Mouse (Mus musculus) adrenal gland, postnatal 0 days (tissue): ENCODE measurements around the gene Entpd5. TPM values are rescaled to one million over a fixed set of nuclear protein-coding genes. Genes with fewer than 3 reads are reported as not detected.

Experiments used
- polyA plus RNA-seq: library from polyadenylated mRNA; unstranded; fragments of >200 nt; fragmentation: Nextera tagmentation; extraction: Ambion mirVana; gene quantifications from 2 replicates; pipeline ENCODE4 v1.2.1, GENCODE M21; 2015

The Entpd5 gene
- 15.6 and 34.5 TPM in 2 replicates for polyA plus RNA-seq

DNA sequence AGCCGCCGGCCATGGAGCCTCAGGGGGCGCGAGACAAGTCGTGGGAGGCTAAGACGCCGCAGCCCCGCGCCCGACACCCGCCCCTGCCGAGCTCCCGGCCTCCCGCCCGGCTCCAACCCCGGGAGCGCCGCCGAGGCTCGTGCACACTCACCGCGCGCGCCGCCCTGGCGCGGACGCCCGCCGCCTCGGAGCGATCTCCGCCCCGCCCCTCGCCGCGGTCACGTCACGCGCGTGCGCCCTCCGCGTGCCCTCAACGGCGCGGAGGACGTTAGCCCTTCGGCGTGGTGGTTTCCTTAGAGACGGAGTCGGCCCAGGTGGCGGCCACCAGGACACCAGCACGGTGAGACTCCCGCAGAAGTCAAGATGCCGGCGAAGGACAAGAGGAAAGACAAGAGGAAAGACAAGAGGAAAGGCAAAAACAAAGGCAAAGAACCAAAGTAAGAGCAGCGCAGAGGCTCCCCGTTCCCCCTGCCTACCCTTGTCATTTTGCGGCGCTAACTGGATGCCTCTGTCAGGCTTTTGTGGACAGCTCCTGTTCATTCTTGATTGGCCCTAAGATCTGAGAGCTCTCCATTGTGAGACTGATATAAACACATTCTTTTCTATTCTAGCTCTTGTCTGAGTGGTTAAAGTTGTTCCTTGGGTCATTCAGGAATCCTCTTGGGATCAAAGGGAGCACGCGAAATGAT is at the start of gene Entpd5, which contains the start of gene Bbof1:
Entpd5 (minus strand) TSS at position 211 of the 689 bp plus-strand sequence.
Bbof1 (plus strand) TSS at position 253 of the 689 bp plus-strand sequence.

DNA sequence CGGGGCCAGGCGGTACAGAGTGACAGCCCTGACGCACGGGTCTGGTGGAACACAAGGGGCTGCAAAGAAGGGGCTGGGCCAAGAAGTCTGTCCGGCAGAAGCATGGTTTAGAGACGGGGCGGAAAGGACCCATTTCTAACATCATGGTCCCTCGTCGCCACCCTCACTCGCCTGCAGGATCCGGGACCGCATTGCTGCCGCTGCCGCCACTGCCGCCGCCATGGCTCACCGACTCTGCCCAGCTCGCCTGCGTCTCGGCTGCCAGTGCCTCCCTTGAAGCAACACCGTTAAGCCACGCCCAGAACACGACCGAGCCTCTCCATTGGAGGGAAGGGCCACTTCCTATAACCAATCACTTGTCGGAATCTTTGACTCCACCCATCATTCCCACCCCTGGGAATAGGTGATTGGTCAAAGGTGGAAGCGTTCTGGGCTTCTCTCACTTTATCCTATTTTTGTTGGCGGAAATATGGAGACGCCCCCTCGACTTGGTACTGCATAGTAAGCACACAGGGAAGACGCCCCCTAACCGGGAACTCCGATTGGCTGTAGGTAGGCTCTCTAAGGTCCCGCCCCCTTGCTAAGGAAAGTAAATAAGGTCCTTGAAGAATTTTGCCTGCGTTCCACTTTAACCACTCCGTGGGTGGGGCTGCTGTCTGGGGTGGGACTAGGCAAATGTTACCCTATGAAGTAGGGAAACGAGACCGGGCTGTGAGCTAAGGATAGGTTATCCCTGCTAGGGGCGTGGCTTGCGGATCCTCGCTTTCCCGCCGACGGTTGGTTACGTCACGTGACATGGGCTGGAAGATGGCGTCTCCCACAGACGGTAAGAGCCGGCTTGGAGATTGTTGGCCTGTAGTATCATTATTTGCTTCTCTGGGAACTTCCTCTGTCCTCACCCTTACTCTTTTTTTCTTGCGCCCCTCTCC is 42.2 kb upstream of the Entpd5 start, which contains the start of the genes Aldh6a1 and Lin52:
Aldh6a1 (minus strand) TSS at position 287 of the 929 bp plus-strand sequence.
Lin52 (plus strand) TSS at position 705 of the 929 bp plus-strand sequence.

DNA sequence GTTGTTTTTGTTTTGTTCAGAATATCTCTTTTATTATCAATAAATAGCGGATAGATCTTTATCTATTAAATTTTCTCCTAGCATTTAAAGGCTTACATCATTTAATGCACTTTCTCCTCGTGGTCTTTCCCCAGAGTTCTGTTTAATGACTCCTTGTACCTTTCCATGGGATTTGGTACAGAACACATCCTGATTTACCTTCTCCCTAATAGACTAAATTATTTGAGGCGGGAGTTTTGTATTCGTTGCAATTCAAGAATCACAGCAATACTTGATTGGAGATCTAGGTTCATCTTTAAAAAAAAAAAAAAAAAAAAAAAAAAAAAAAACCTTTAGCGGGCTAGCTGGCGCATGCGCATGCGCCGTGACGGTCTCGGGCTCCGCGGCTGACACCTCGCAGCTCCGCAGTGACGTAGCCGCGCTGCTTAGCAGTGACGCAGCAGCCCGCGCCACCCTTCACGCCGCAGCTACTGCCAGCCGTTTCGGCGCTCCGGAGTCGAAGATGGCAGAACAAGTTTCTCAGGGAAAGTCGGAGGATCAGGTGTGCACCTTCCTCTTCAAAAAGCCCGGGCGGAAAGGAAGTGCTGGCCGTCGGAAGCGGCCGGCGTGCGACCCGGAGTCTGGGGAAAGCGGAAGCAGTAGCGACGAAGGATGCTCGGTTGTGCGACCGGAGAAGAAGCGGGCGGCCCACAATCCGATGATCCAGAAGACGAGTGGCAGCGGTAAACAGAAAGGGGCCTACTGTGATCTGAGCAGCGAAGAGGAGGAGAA is 8.2 kb upstream of the Entpd5 start, which contains the start of gene Rnf113a2:
Rnf113a2 (plus strand) TSS at position 363 of the 771 bp plus-strand sequence.

GRCm38 (mm10) chr12:84361555-84362489 is 47.0 kb downstream of the Entpd5 start, which contains the start of the genes Coq6 and Fam161b:
Gene Coq6 (plus strand): TSS chr12:84361657.
Gene Fam161b (minus strand): TSS chr12:84361833.

Other genes with a start within 250 kb of the Entpd5 start
- gene Elmsan1, start 190.1 kb downstream of the Entpd5 start, polyA plus RNA-seq = 6.8 and 9.4 TPM in 2 replicates
- 27.2 and 44.7 TPM in 2 replicates for gene Ptgr2, start 123.8 kb downstream of the Entpd5 start, polyA plus RNA-seq
- gene Zfp410, start 92.2 kb downstream of the Entpd5 start, polyA plus RNA-seq = 36.3 and 43.1 TPM in 2 replicates
- 31.9 and 45.2 TPM in 2 replicates for gene Coq6, start 47.4 kb downstream of the Entpd5 start, polyA plus RNA-seq
- 1.3 and 1.4 TPM in 2 replicates for gene Fam161b, start 47.2 kb downstream of the Entpd5 start, polyA plus RNA-seq
- gene Bbof1, start within 50 bp of the Entpd5 start, polyA plus RNA-seq = 1.3 TPM in 2 replicates
- 28.1 and 33.9 TPM in 2 replicates for gene Rnf113a2, start 8.2 kb upstream of the Entpd5 start, polyA plus RNA-seq
- 49.1 and 91.4 TPM in 2 replicates for gene Aldh6a1, start 42.0 kb upstream of the Entpd5 start, polyA plus RNA-seq
- gene Lin52, start 42.4 kb upstream of the Entpd5 start, polyA plus RNA-seq = 12.6 and 15.1 TPM in 2 replicates
- not detected in 2 replicates for gene Vsx2, start 160.7 kb upstream of the Entpd5 start, polyA plus RNA-seq
- 9.9 and 12.2 TPM in 2 replicates for gene Abcd4, start 208.4 kb upstream of the Entpd5 start, polyA plus RNA-seq
- gene Vrtn, start 232.0 kb upstream of the Entpd5 start, polyA plus RNA-seq = not detected in 2 replicates